Mouse (Mus musculus): Measurements from ENCODE around the gene Mlh3. TPM values are rescaled to one million over a fixed set of nuclear protein-coding genes. Genes with fewer than 3 reads are reported as not detected.

Gene Mlh3
- total RNA-seq, 1 experiment from 2014 or later: 9.3 TPM

DNA sequence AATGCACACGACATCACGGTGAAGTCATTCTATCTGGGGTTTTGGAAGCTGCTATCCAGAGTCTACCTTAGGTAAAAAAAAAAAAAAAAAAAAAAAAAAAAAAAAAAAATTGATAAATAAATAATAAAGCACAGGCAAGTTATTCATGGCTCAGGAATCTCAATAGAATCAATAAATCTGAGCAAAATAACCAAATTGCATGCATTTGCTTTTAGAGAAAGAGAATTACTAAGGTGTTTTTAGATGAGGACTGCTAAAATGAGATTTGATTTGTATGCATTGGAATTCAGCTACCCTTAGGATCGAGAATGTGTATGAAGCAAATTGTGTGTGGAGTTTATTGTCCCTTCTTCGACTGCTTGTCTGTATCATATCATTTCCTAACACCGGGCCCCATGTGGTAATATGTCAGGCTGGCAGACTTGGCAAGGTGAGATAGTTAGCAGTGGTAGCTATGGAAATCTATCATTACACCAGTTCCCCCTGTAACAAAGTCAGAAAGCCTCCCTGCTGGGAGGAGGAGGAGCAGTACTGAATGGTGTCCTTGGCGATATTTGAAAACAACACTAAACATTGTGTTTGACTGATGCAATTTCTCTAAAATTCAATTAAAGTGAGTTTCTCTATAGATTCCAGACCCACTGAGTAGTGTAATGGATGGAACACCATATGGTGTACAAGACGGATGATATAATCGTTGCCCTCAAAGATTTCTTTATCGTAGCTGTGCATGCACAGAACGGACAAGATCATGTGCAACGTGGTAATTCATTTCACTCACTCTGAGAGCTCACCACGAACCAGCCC, 10.6 kb upstream of the Mlh3 start:
- DNase-seq: no peak

DNA sequence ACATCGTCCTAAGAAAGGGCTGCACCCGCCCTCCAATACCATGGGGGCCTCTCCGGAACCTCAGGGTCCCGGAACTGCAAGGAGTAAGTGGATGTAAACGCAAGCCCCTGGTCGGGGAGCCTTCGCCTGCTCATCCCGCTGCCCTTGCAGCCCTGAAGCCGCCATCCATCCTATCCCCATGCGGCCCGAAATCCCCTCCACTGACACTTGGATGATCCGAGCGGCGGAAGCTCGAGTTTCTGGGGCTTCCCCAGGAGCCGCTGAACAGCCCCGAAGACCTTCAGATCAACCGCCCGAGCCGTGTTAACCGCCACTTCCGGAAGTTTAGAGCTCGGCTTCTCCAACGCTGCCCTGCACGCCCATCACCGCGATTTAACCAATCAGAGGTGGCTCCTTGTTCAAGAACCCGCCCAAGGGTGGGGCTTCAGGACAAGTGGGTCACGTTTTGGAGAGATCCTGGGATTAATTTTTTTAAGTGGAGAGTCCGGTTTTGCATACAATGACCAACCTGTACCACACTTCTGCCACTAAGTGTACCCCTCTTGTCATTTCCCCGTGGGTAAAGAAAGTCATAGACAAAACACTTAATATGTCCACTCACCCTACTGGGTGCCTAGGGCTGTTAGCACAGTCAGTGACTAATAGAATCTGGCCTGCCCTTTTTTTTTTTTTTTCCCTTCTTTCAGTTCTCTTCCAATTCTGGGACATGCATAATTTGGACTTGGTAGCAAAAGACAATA, 9.9 kb upstream of the Mlh3 start:
- DNase-seq: peak; percentile 97

DNA sequence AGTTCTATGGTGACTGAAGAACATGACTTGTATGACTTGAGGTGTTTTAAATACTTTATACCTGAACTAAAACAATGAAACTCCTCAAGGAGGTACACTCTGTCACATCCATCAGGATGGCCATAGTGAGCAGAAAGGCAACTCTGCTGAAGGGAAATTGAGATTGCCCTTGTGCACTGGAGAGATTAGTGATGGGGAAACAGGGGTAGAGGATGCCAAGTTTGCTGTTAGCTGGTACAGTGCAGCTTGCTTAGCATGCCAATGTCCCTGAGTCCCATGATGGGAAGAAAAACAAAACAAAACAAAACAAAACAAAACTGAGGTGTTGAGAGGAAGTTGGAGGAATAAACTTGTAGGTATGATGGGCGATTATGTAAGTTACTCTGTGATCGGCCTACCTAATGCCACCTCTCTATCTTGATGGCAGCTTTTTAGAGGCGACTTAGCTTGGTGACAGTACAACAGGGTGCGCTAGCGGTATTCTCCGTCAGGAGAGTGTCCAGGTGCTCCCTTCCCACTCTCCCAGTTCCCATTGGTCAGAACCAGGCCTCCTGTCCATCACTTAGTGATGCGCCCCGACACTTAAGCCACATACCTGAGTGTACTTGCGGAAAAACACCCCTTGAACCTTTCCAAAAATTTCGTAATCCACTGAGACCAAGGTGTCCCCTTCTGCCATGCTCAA, 9.1 kb upstream of the Mlh3 start:
- peak; percentile 44 for DNase-seq

DNA sequence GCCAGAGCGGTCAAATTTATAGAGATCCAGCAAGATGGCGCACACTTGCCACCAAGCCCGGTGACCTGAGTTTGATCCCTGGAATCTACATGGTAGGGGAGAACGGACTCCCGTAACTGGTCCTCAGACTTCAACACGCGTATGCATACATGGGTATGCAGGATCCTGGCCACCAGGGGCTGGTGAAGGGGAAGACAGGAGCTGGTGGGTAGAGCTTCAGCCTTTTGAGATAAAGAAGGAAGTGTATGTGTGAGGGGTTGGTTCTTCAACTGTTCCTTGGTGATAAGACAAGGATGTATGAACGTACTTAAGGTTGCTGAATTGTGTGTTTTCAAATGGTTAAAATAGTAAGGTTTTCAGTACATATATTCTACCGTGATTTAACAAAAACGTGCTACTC, 8.5 kb upstream of the Mlh3 start:
- no peak for DNase-seq

DNA sequence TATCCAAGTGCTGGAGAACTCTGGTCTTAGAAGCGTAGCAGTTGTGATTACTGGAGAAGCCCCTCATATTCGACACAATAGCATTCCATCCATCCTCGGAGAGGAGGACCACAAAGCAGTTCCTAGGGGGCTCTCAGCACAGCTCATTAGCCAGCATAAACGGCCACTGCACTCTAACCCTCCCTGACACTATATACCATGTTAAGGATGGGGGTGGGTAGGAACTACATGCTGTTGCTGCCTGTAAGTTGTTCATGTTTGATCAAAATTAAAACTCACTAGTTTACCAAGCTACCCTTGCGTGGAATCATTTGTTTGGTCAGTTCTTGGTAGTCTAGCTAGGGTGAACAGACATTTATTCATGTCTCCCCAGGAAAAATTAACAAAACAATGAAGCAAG, 5.9 kb upstream of the Mlh3 start:
- no peak for DNase-seq

DNA sequence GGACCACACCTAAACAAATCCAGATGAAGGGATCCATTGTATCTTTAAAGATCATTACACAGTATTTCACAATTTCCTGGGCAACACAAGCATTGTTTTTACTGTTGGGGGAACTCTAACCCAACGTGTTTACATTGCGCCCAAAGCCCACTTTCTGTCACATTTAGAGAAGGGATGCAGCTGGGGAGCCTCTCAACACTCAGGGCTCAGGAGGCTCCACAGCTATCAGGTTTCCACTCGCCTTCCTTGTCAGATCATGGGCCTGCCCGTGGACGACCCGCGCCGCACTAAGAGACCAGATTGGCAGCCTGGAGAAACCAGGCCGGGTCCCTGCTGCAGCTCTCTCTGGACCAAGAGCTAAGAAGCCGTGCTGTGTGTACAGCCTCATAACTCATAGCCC, 3.1 kb upstream of the Mlh3 start:
- no peak for DNase-seq

DNA sequence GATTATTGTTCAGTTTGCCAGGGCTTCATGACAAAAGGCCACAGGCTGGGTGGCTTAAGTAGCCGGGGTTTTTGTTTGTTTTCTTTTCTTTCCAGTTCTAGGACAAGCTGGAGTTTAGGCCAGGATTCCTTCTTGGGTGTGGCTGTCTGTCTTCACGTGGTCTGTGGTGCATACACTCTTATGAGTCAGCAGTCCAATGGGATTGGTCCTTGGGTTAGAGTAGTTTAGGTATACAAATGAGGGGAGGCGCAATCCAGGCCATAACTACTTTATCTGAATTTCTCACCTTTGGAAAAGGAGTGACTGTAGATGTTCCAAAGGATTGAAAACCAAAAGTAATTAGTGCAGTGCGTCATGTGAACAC, 1.4 kb upstream of the Mlh3 start:
- no peak for DNase-seq

DNA sequence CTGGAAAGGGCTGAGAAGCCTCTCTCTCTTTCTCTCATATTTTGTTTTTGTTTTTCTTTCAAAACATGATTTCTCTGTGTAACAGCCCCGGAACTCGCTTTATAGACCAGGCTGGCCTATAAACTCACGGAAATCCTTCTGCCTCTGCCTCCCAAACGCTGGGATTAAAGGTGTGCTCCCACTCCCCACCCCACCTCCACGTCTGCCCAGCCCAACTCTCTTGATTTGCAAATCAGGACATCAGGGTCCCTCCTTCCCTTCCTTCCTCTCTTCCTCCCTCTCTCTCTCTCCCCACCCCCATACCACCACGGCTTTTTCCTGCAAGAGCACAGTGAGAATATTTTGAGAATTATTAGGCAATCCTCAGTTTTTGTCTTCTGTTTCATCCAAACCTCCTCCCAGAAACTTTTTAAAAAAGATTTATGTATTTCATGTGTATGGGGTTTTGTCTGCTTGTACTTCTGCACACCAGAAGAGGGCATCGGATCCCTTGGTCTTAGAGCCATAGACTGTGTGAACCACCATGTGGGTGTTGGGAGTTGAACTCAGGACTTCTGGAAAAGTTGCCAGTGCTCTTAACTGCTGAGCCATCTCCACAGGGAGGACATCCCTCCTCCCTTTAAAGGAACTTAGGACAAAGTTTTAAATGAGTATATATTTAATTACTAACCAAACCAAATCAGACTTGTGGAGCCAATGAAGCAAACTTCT, 888 bp upstream of the Mlh3 start:
- DNase-seq: no peak

DNA sequence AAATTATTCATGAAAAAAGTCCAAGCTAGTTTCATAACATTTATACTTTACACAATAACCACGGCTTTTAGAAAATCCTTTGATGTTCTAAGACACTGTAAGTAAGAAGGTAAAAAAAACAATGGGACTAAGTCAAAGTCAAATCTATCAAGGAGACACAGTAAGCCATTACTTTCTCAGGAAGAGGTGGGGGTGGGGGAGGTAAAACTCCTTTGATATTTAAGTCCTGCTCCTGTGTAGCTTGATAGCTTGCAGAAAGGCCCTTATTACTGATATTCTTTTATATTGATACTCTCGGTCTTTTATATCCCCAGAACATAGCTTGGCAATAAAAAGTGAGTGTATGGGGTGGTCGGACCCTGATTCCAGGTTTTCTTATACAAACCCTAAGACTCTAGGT, 578 bp downstream of the Mlh3 start:
- DNase-seq: no peak

DNA sequence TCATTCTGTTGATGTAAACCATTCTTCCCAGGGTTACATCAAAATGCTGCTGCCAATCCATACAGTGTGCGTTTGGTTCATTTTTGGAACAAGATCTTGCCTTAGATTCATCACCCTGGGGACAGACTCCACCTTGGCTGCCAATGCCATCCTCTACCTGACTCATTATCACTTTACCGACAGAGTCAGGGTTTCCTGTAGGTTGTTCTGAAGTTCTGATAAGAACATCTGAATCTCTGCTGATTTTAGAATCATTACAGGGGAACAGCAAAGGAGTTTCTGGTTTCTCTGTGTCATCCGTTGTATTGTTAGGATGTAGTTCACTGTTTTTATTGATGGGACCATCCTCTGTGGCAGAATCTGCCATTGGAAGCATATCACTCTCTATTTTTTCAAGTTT, 4.2 kb downstream of the Mlh3 start:
- no peak for DNase-seq

DNA sequence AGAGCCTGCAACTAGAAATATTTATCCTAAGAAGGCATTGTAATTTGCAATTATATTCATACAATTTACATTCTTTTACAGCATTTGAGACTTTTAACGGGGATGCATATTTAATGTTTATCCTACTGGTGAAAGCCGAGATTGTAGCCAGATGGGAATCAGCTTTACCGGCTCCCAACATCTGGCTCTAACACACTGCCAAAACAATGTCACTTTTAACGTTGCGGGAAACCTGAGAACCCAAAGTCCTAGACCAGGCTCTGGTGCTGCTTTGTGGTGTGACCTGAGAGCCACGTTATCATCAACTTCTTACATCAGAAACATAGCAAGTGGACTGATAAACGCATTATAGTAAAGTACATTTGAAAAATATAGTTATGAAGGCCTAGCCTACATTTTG, 5.5 kb downstream of the Mlh3 start:
- no peak for DNase-seq

DNA sequence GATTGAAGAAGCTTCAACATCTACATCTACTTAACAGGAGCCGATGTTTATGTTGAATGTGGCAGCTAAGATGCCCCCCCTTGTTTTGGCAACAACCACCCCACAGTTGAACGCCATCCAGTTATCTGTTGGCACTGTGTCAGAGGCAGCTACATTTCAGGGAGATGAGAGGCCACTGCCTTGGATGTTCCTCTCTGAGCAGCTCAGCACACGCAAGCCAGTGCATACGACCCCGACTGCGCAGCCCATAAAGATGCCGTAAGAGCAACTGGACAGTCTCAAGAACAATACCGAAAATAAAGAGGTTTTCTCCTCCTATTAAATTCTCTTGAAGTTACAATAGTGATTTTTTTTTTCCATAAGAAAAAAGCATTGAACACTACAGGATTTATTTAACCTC, 5.9 kb downstream of the Mlh3 start:
- DNase-seq: no peak

DNA sequence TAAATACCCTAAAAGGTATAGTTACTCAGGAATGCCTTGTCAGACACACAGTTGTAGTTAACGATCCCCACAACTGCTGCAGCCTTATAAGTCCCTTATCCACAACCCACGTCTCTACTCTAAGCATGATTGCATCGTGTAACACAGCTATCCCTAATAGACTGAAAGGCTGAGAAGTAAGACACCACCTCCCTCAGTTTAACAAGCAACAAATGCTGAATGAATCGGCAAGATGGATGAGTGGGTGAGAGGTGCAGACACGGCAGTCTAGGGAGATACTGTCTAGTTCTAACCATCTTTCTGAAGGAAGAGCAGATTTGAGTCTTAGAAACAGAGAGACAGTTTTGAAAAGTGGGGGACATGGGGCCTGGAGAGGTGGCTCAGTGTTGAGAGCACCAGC, 7.2 kb downstream of the Mlh3 start:
- no peak for DNase-seq

DNA sequence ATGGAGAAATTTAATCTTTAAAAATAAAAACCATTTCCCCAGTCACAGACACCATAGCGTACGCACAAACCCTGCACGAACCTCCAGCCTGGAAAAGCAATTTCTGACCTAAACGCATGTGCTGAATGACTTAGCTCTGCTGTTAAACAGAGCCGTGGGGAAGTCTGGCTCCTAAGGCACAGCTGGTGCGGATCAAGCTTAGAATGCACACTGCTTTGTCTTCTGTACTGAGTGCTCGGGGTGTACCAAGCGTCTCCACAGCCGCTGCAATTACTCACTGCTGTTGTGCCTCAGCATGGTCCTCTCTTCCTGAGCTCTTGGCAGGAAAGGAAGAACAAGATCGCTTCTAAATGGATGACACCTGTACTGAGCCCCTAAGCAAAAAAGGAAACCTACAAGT, 7.9 kb downstream of the Mlh3 start:
- DNase-seq: no peak

DNA sequence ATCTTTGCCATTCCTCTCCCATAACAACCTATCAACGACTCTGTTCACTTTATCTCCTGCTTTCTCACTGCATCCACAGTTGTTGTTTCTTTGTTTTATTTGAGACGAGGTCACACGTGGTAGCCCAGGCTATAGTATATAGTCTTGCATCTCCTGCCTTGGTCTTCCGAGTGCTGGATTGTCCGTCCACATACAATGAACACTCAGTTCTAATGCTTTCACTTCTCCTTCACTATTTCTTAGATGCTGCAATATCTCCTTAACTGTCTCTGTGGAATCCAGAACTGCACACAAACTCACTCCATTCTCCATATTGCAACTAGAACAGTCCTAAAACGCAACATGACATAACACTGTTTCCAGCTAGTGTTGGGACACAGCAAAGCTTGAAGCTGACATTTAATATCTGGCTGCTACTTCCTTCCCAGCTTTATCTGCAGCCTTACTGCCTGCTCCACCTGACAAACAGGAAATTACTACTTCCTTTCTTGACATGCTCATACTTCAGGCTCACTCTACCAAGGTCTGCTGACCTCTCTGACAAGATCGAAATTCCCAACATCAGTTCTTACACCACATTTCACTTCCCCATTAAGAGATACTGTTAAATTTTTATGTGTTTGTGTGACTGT, 13.3 kb downstream of the Mlh3 start:
- DNase-seq: no peak

DNA sequence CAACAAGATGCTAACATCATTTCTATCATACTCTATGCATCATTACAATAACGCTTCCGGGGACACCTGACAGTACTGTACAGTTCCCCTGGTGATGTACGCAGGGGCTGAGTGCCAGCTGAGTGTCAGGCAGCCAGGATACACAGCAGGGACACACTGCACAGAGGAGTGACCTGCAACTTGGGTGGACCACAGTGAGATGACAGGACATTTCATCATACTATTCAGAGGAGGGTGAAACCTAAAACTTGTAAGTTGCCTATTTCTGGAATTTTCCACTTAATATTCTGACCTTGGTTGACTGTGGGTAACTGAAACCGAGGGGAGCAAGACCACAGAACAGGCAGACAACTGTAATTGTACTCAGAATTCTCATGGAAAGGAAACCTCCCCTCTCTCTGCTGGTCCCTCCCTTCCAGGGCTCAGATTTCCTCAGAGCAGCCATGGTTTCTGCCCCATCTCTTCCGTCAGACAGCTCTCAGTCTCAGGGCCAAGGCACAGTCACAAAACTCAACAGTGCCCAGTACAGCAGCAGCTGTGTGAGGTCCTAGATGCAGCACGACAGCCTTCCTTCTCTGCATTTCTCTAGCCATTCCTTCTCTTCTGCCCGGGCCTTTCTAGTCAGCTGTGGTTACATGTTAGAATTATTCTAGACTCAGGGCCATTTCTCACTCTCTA, 14.2 kb downstream of the Mlh3 start:
- DNase-seq: no peak

DNA sequence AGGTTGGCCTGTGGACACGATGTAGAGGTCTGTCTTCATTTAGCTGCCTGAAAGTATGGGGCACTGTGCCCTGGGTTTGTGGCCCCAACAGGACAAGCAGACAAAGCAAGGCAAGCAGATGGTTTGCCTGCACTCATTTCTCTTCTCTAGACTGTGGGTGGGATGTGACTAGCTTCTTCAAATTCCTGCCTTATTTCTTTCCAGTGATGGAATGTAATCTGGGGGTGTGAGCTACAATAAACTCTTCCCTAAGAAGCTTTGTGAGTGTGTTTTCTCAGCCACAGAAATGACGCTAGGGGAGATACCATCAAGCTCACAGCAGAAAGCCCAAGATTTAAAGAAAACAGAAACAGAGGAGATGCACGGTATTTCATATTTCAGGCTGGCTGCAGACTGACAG, 18.3 kb downstream of the Mlh3 start:
- DNase-seq: no peak

DNA sequence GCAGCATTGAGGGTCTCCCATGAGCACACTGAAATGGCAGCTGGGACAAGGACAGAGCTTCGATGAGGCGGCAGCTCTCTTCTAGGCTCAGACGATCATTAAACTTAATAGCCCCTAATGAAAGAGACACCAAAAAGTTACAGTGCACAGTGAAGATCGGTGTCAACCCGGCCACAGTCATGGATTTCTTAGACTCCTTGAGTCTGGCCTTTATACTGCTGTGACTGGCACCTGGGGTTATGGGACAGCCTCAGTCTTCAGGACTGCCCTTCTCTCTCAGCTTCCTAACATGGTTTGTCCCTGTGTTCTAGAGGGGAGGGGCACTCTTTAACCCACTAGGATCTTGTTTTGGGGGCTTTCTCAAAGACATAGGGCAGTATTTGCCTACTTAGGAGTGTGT, 32.8 kb downstream of the Mlh3 start:
- no peak for DNase-seq

DNA sequence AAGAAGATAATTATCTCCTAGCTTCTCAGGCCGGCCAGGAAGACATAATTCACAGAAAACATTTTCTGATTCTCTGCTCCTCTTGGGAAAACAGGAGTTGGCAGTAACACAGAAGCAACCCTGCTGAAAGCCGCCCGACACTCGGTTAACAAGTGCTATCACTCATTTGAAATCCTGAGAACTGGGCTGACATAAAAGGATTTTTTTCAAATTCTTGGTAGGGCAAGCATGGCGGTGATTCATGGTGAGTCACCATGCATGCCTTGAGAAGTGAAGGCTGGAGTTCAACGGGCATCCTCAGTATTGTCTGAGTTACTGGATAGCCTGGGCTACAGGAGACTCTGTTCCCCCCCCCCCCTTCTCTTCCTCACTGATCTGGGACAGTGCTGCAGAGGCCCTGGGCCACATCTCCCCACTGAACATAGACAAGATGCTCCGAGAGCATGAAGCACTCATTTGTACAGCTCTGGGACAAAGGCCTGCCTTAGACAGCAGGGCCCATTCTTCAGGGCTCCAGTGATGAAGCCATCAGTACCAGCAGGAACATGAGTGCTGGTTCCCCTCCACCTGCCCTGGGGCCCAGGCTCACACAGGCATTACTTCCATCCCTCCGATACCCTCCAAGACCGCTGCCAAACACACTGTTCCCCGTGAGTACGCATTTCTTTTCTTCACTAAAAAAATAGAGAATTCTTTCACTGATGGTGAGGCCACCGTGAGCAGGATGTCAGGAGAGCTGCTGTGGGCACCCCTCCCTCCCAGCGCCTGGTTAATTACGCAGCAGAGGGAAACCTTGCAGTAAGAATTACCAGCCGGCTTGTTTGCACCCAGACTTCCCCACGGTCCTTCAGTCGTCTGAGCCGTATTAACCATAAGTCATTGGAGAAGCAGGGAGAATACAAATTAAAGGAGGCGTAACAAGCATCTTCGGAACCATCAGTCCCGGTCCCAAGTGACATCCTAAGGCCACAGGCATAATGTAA, 36.7 kb downstream of the Mlh3 start:
- peak; percentile 52 for DNase-seq

DNA sequence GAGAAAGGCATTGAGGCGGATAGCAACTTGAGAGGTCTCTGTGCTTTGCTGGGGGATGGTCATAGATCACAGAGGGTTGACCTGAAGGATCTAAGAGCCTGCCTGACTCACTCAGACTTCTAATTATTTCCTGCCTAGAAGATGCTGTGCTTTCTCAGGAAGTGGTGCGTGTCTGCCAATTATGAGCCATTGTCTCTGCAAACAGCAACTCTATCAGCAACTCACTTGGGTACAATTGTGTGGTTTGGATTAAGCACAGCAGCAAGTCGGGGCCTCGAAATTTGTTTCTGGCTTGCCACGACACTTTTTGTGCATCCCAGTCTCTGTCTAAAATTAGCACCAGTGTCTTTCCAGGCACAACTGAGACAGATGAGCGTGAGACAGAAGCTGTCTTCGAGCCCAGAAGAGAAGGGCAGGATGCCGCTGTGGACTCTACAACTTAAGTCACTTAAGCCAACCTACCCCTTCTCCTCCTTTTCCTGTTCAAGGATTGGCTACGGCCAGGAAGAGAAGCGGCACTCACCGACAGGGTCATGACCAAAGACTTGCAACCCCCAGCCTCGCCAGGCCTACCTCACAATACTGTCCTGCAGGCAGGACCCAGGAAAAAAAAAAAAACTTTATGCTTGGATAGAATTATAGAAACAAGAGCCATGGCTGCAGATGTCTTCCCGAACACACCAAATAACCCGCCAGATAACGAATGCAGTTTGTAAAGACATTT, 42.4 kb downstream of the Mlh3 start:
- no peak for DNase-seq
